Mouse (Mus musculus) heart, embryonic 15.5 days (tissue): ENCODE measurements around the gene Cntd1. TPM values are rescaled to one million over a fixed set of nuclear protein-coding genes. Genes with fewer than 3 reads are reported as not detected.
A peak's percentile ranks its signal among the peaks of the same experiment; 100 is the strongest.
"Not testable (repeated sequence)": the region's sequence is repeated elsewhere in the genome, so short reads cannot be mapped to it uniquely, and the experiment has no call there.

Source experiments
- ATAC-seq: fragments of 200-750 bp; cut with Nextera tagmentation; replicated peaks from 2 replicates; pipeline ENCODE4 v1.8.0; 2017; ENCODE audit warnings: low read depth, moderate TSS enrichment; ENCODE audit not compliant: insufficient number of reproducible peaks, insufficient read depth, low FRiP score
- H3K27ac ChIP-seq: fragments of 300-500 bp; sonication (generic); 2 replicates; pipeline ENCODE4 v1.5.1; 2015; ENCODE audit warnings: mild to moderate bottlenecking, inconsistent platforms
- H3K27me3 ChIP-seq: fragments of 300-500 bp; sonication (generic); 2 replicates; pipeline ENCODE4 v1.6.1; 2015; ENCODE audit warnings: inconsistent platforms
- H3K36me3 ChIP-seq: fragments of 300-500 bp; sonication (generic); 2 replicates; pipeline ENCODE4 v1.6.1; 2015; ENCODE audit warnings: mild to moderate bottlenecking, inconsistent platforms
- H3K4me1 ChIP-seq: fragments of 300-500 bp; sonication (generic); replicated peaks from 2 replicates; pipeline ENCODE4 v1.6.1; 2015; ENCODE audit warnings: inconsistent platforms
- H3K4me2 ChIP-seq: fragments of 300-500 bp; sonication (generic); 2 replicates; pipeline ENCODE4 v1.6.1; 2015; ENCODE audit warnings: inconsistent platforms, mild to moderate bottlenecking, moderate library complexity
- H3K4me3 ChIP-seq: fragments of 300-500 bp; sonication (generic); 2 replicates; pipeline ENCODE4 v1.5.1; 2015; ENCODE audit warnings: mild to moderate bottlenecking, inconsistent platforms
- H3K9ac ChIP-seq: fragments of 300-500 bp; sonication (generic); 2 replicates; pipeline ENCODE4 v1.6.1; 2015; ENCODE audit warnings: mild to moderate bottlenecking, inconsistent platforms
- H3K9me3 ChIP-seq: fragments of 300-500 bp; sonication (generic); replicated peaks from 2 replicates; pipeline ENCODE4 v1.6.1; 2016; ENCODE audit warnings: inconsistent platforms
- WGBS: fragments of 180-500 bp; shearing (Covaris S2); methylation state at CpG from one replicate; pipeline ENCODE4 v1.1.7; 2015; ENCODE audit warnings: mixed read lengths; 5-methylcytosine and 5-hydroxymethylcytosine counted together
- polyA plus RNA-seq: library from polyadenylated mRNA; unstranded; fragments of >200 nt; fragmentation: Nextera tagmentation; extraction: Ambion mirVana; gene quantifications from 2 replicates; pipeline ENCODE4 v1.2.1, GENCODE M21; 2015

The Cntd1 gene
- polyA plus RNA-seq, 1 experiment from 2014 or later, result 0.68 TPM

- peak overlapping the region; percentile 92 for H3K9ac ChIP-seq
- no peaks in the 10 kb centered on the region for H3K27me3 ChIP-seq
- H3K27ac ChIP-seq, result peak overlapping the region; percentile 78
- ATAC-seq, result peak; percentile 56
- peak overlapping the region; percentile 86 for H3K4me3 ChIP-seq
- peaks cover 17% of the 10 kb centered on the region for H3K4me1 ChIP-seq
- 0% methylated on average over 17 of the region's 17 CpGs for WGBS
- H3K36me3 ChIP-seq, result peaks cover 37% of the 10 kb centered on the region
- H3K4me2 ChIP-seq, result peak overlapping the region; percentile 96
- no peaks in the 10 kb centered on the region for H3K9me3 ChIP-seq
Measured at GRCm38 (mm10) chr11:101316501-101316917, 37.7 kb downstream of the Cntd1 start.

DNA sequence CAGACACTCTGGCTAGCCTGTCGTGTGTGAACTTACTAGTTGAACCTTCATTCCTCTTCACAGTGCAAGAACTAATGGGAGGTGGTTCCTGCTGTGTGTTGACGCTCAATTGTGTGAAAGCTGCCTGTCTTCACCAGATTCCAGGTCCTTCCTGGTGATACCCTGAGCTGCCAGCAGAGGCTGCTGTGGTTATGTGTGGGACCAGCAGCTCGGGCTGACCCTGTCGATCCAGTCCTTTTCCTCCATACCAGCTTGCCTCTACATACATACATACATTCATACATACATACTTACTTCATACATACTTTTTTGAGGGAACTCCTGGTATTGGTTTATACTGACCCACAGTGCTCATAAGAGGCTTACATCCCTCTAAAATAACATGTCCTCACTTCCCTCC is 44.8 kb downstream of the Cntd1 start:
- Histone ChIP-seq H3K27me3 (no peaks in the 10 kb centered on the region), H3K27ac (no peak overlapping the region), H3K36me3 (peaks cover 62% of the 10 kb centered on the region), H3K4me3 (no peak overlapping the region), H3K9ac (no peak overlapping the region), H3K9me3 (no peaks in the 10 kb centered on the region), H3K4me2 (no peak overlapping the region), H3K4me1 (peaks cover 6% of the 10 kb centered on the region)
- 0 out of 2 replicates have a peak, but pooled peaks have one; percentile 19 for ATAC-seq
- 9% methylated on average over 4 of the region's 4 CpGs for WGBS

GRCm38 (mm10) chr11:101324763-101325162 is 46.0 kb downstream of the Cntd1 start, which contains the start of gene Aoc2:
TSS of gene Aoc2 (plus strand) at chr11:101325063.
- Histone ChIP-seq H3K4me1 (peaks cover 13% of the 10 kb centered on the region), H3K9me3 (no peaks in the 10 kb centered on the region), H3K36me3 (peaks cover 52% of the 10 kb centered on the region), H3K4me3 (no peak within 1 kb of the TSS), H3K27ac (no peak within 1 kb of the TSS), H3K4me2 (no peak within 1 kb of the TSS), H3K9ac (no peak within 1 kb of the TSS), H3K27me3 (no peaks in the 10 kb centered on the region)
- ATAC-seq, result no peak
- WGBS, result 80% methylated on average over 5 of the region's 5 CpGs

- not testable (repeated sequence) for H3K9ac ChIP-seq, H3K4me3 ChIP-seq, H3K27me3 ChIP-seq, H3K4me2 ChIP-seq, H3K9me3 ChIP-seq, ATAC-seq, H3K27ac ChIP-seq
- 86% methylated on average over 11 of the region's 11 CpGs for WGBS
- Histone ChIP-seq H3K4me1 (peaks cover 13% of the 10 kb centered on the region), H3K36me3 (peaks cover 48% of the 10 kb centered on the region)
Measured at GRCm38 (mm10) chr11:101325201-101325600, 46.4 kb downstream of the Cntd1 start.

GRCm38 (mm10) chr11:101326147-101326546 is 47.3 kb downstream of the Cntd1 start:
- Histone ChIP-seq H3K4me1 (peaks cover 13% of the 10 kb centered on the region), H3K9ac (no peak overlapping the region), H3K4me3 (no peak overlapping the region), H3K27me3 (no peaks in the 10 kb centered on the region), H3K27ac (no peak overlapping the region), H3K9me3 (no peaks in the 10 kb centered on the region), H3K4me2 (no peak overlapping the region), H3K36me3 (peaks cover 38% of the 10 kb centered on the region)
- WGBS, result 84% methylated on average over 11 of the region's 11 CpGs
- no peak for ATAC-seq

- Histone ChIP-seq H3K4me1 (peaks cover 13% of the 10 kb centered on the region), H3K9me3 (no peaks in the 10 kb centered on the region), H3K4me3 (no peak overlapping the region), H3K36me3 (peaks cover 27% of the 10 kb centered on the region), H3K27me3 (no peaks in the 10 kb centered on the region), H3K27ac (no peak overlapping the region), H3K9ac (no peak overlapping the region), H3K4me2 (no peak overlapping the region)
- 41% methylated on average over 3 of the region's 3 CpGs for WGBS
- no peak for ATAC-seq
Measured at GRCm38 (mm10) chr11:101327311-101327710, 48.5 kb downstream of the Cntd1 start.

GRCm38 (mm10) chr11:101328941-101329635 is 50.3 kb downstream of the Cntd1 start:
- no peak for ATAC-seq
- H3K4me3 ChIP-seq, result no peak overlapping the region
- no peaks in the 10 kb centered on the region for H3K9me3 ChIP-seq
- WGBS, result 54% methylated on average over 6 of the region's 6 CpGs
- H3K27ac ChIP-seq, result peak overlapping the region; percentile 56
- H3K27me3 ChIP-seq, result no peaks in the 10 kb centered on the region
- H3K4me1 ChIP-seq, result peaks cover 13% of the 10 kb centered on the region
- H3K9ac ChIP-seq, result no peak overlapping the region
- no peak overlapping the region for H3K4me2 ChIP-seq
- peaks cover 14% of the 10 kb centered on the region for H3K36me3 ChIP-seq

GRCm38 (mm10) chr11:101330371-101330924 is 51.6 kb downstream of the Cntd1 start, which contains the start of gene Aoc3:
TSS of gene Aoc3 (plus strand) at chr11:101330605.
- 44% methylated on average over 7 of the region's 7 CpGs for WGBS
- H3K9ac ChIP-seq, result no peak within 1 kb of the TSS
- H3K27me3 ChIP-seq, result no peaks in the 10 kb centered on the region
- peak within 1 kb of the TSS; percentile 25 for H3K4me3 ChIP-seq
- peaks cover 15% of the 10 kb centered on the region for H3K4me1 ChIP-seq
- H3K4me2 ChIP-seq, result peak within 1 kb of the TSS; percentile 40
- peak; percentile 68 for ATAC-seq
- peaks cover 3% of the 10 kb centered on the region; the same call in 1 of the 2 replicates for H3K36me3 ChIP-seq
- no peaks in the 10 kb centered on the region for H3K9me3 ChIP-seq
- H3K27ac ChIP-seq, result peak within 1 kb of the TSS; percentile 75

DNA sequence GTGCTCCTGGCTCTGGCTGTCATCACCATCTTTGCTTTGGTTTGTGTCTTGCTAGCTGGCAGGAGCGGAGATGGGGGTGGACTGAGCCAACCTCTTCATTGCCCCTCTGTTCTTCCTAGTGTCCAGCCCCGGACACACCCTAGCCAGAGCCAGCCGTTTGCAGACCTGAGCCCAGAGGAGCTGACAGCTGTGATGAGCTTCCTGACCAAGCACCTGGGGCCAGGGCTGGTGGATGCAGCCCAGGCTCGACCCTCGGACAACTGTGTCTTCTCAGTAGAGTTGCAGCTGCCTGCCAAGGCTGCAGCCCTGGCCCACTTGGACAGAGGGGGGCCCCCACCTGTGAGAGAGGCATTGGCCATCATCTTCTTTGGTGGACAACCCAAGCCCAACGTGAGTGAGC is 52.1 kb downstream of the Cntd1 start:
- Histone ChIP-seq H3K4me3 (peak overlapping the region; percentile 25), H3K4me1 (peaks cover 15% of the 10 kb centered on the region), H3K27ac (peak overlapping the region; percentile 75), H3K4me2 (peak overlapping the region; percentile 40)
- not testable (repeated sequence) for H3K36me3 ChIP-seq, ATAC-seq, H3K27me3 ChIP-seq, H3K9me3 ChIP-seq, H3K9ac ChIP-seq
- 56% methylated on average over 6 of the region's 6 CpGs for WGBS

DNA sequence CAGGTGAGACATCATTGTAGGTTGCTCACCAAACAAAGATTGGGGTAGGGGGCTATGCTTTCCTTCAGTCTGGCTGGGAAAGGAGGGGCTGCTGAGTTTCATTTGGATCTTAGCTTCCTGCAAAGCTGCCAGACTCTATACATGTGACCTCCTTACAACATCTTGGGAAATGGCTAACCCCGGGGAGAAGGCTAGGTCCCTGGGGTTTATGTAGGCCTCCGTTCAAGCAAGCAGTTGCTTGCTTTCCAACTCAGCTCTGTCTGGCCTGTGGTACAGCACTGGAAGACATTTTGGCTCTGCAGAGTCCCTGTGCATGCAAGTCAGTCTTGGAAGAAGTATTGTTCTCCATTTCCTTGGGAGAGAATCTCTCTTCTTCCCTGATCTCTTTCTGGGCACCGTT is 53.7 kb downstream of the Cntd1 start:
- Histone ChIP-seq H3K27me3 (no peaks in the 10 kb centered on the region), H3K4me3 (peak overlapping the region; percentile 25), H3K36me3 (no peaks in the 10 kb centered on the region), H3K27ac (0 out of 2 replicates have a peak overlapping the region, but pooled peaks have one; percentile 9), H3K4me1 (peaks cover 19% of the 10 kb centered on the region), H3K4me2 (peak overlapping the region; percentile 40), H3K9me3 (no peaks in the 10 kb centered on the region), H3K9ac (no peak overlapping the region)
- ATAC-seq, result no peak
- WGBS, result 69% methylated on average over 3 of the region's 3 CpGs

GRCm38 (mm10) chr11:101334023-101334422 is 55.2 kb downstream of the Cntd1 start:
- ATAC-seq, result no peak
- Histone ChIP-seq H3K36me3 (no peaks in the 10 kb centered on the region), H3K9ac (no peak overlapping the region), H3K27me3 (no peaks in the 10 kb centered on the region), H3K4me3 (peak overlapping the region; percentile 13), H3K9me3 (no peaks in the 10 kb centered on the region), H3K4me2 (peak overlapping the region; percentile 39), H3K27ac (no peak overlapping the region), H3K4me1 (peaks cover 21% of the 10 kb centered on the region)
- 46% methylated on average over 10 of the region's 10 CpGs for WGBS
